Mouse (Mus musculus) olfactory bulb, adult 2 months (tissue): ENCODE results near the gene Cytip.

ENCODE experiments used
- CTCF ChIP-seq: fragments of 200-500 bp; IDR thresholded peaks from 2 replicates; pipeline ENCODE4 v1.5.1; 2012; ENCODE audit warnings: low read depth, mild to moderate bottlenecking, low read length, moderate library complexity; ENCODE audit not compliant: insufficient read depth
- POLR2A ChIP-seq: fragments of 200-500 bp; IDR thresholded peaks from 2 replicates; pipeline ENCODE4 v1.6.1; 2012; ENCODE audit warnings: mild to moderate bottlenecking, low read depth, low read length, moderate library complexity; ENCODE audit not compliant: insufficient read depth

DNA sequence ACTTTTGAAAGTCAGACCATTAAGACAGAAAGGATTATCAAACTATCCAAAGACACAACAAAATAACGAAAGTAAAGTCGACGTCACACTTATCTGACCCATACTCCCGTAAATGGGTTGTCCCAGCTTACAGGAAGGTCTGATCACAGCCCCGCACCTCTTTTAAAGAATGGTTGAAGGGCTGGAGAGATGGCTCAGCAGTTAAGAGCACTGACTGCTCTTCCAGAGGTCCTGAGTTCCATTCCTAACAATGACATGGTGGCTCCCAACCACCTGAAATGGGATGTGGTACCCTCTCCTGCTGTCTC lies 39.3 kb downstream of the Cytip start:
- TF ChIP-seq CTCF = no peak
- no peak for TF ChIP-seq POLR2A
